Mouse (Mus musculus) forebrain, embryonic 11.5 days (tissue): ENCODE data around the gene Hey2. TPM values are rescaled to one million over a fixed set of nuclear protein-coding genes. Genes with fewer than 3 reads are reported as not detected.

Source experiments
- ATAC-seq: fragments of 200-750 bp; cut with Nextera tagmentation; replicated peaks from 2 replicates; pipeline ENCODE4 v1.8.0; 2017; ENCODE audit warnings: moderate TSS enrichment; ENCODE audit not compliant: low FRiP score
- DNase-seq: peaks from one replicate; pipeline ENCODE4 v3.0.0-alpha.2; 2017; ENCODE audit warnings: low spot score
- H3K27ac ChIP-seq: fragments of 300-500 bp; sonication (generic); 2 replicates; pipeline ENCODE4 v1.5.1; 2014; ENCODE audit warnings: low read depth, low read length
- H3K27me3 ChIP-seq: fragments of 300-500 bp; sonication (generic); 2 replicates; pipeline ENCODE4 v1.6.1; 2014; ENCODE audit warnings: mild to moderate bottlenecking, low read length, mixed read lengths; ENCODE audit not compliant: control insufficient read depth, insufficient read depth
- H3K36me3 ChIP-seq: fragments of 300-500 bp; sonication (generic); 2 replicates; pipeline ENCODE4 v1.6.1; 2014; ENCODE audit warnings: mild to moderate bottlenecking, low read length, moderate library complexity, mixed read lengths; ENCODE audit not compliant: control insufficient read depth, insufficient read depth
- H3K4me1 ChIP-seq: fragments of 300-500 bp; sonication (generic); replicated peaks from 2 replicates; pipeline ENCODE4 v1.6.1; 2014; ENCODE audit warnings: low read length, mixed read lengths; ENCODE audit not compliant: control insufficient read depth, insufficient read depth
- H3K4me2 ChIP-seq: fragments of 300-500 bp; sonication (generic); 2 replicates; pipeline ENCODE4 v1.6.1; 2014; ENCODE audit warnings: low read depth, mild to moderate bottlenecking, low read length, moderate library complexity, mixed read lengths; ENCODE audit not compliant: severe bottlenecking
- H3K4me3 ChIP-seq: fragments of 300-500 bp; sonication (generic); 2 replicates; pipeline ENCODE4 v1.5.1; 2014; ENCODE audit warnings: low read depth, low read length
- H3K9ac ChIP-seq: fragments of 300-500 bp; sonication (generic); 2 replicates; pipeline ENCODE4 v1.6.1; 2014; ENCODE audit warnings: low read length
- H3K9me3 ChIP-seq: fragments of 300-500 bp; sonication (generic); 2 replicates; pipeline ENCODE4 v1.6.1; 2016; ENCODE audit warnings: low read length, mixed read lengths; ENCODE audit not compliant: control insufficient read depth
- WGBS: fragments of 180-500 bp; shearing (Covaris S2); extraction: QIAGEN DNeasy Blood & Tissue Kit; methylation state at CpG from one replicate; pipeline ENCODE4 v1.1.7; 2014; 5-methylcytosine and 5-hydroxymethylcytosine counted together
- polyA plus RNA-seq: library from polyadenylated mRNA; unstranded; fragments of >200 nt; fragmentation: Nextera tagmentation; extraction: Ambion mirVana; gene quantifications from 2 replicates; pipeline ENCODE4 v1.2.1, GENCODE M21; 2014

Hey2 gene
- polyA plus RNA-seq, 1 experiment from 2014 or later, result 2.4 TPM

DNA sequence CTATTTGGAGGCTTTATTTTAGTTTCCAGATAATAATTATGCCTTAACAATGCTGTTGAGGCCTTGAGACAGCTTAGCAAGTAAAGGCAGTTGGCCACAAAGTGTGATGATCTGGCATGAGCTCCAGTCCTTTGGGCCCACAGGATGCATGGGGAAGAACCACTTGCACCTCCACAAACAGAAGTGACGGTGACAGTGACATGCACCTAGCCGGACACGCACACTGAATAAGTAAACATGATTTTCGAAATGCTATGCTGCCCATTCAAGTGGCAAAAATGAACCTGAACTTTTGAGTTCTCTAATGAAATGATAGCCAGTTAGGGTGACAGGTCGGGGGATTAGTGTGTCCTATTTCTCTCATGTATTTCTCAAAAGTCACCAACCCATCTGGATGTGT lies 1.8 kb downstream of the Hey2 start:
- ATAC-seq (no peak), DNase-seq (no peak)
- peaks cover 31% of the 10 kb centered on the region for H3K27me3 ChIP-seq
- H3K4me3 ChIP-seq, result no peak overlapping the region
- no peak overlapping the region for H3K9ac ChIP-seq
- H3K4me1 ChIP-seq, result peaks cover 8% of the 10 kb centered on the region; the same call in 1 of the 2 replicates
- no peaks in the 10 kb centered on the region for H3K36me3 ChIP-seq
- 85% methylated on average over 5 of the region's 5 CpGs for WGBS
- no peaks in the 10 kb centered on the region for H3K9me3 ChIP-seq
- H3K27ac ChIP-seq, result no peak overlapping the region
- H3K4me2 ChIP-seq, result no peak overlapping the region

GRCm38 (mm10) chr10:30838188-30838587 lies 4.4 kb downstream of the Hey2 start:
- 0% methylated on average over 1 of the region's 1 CpGs for WGBS
- H3K9me3 ChIP-seq, result no peaks in the 10 kb centered on the region
- no peak overlapping the region for H3K9ac ChIP-seq
- no peaks in the 10 kb centered on the region for H3K36me3 ChIP-seq
- no peak overlapping the region for H3K4me3 ChIP-seq
- no peak overlapping the region for H3K4me2 ChIP-seq
- ATAC-seq (no peak), DNase-seq (no peak)
- H3K27me3 ChIP-seq, result peaks cover 11% of the 10 kb centered on the region
- peaks cover 2% of the 10 kb centered on the region; the same call in 1 of the 2 replicates for H3K4me1 ChIP-seq
- H3K27ac ChIP-seq, result no peak overlapping the region

- Histone ChIP-seq H3K4me1 (no peaks in the 10 kb centered on the region), H3K4me2 (no peak overlapping the region), H3K36me3 (no peaks in the 10 kb centered on the region), H3K4me3 (no peak overlapping the region), H3K27me3 (no peaks in the 10 kb centered on the region), H3K27ac (no peak overlapping the region), H3K9ac (no peak overlapping the region), H3K9me3 (no peaks in the 10 kb centered on the region)
- peak; percentile 30; the same call in 1 of the 2 replicates for ATAC-seq
- DNase-seq, result no peak
- WGBS, result 18% methylated on average over 1 of the region's 1 CpGs
Observed at GRCm38 (mm10) chr10:30825049-30825448, 17.6 kb downstream of the Hey2 start.

DNA sequence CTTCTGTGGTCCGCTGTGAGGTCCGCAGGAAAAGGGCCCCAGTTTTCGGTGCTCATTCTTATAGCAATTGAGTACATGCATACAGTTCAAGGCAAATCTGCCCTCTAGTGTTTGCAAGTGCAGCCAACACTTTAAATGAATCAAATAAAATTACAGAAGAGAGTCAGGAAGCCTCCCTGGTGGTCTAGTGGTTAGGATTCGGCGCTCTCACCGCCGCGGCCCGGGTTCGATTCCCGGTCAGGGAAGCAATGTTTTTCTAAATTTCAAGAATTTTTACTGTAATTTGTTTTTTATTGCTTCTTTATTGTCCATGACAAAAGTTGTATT lies 31.7 kb downstream of the Hey2 start:
- H3K27me3 ChIP-seq, result no peaks in the 10 kb centered on the region
- H3K9ac ChIP-seq, result no peak overlapping the region
- no peak overlapping the region for H3K27ac ChIP-seq
- H3K4me1 ChIP-seq, result no peaks in the 10 kb centered on the region
- no peaks in the 10 kb centered on the region for H3K9me3 ChIP-seq
- peak overlapping the region; percentile 26 for H3K4me3 ChIP-seq
- peak; percentile 95 for ATAC-seq
- 17% methylated on average over 11 of the region's 11 CpGs for WGBS
- DNase-seq, result peak; percentile 82
- H3K4me2 ChIP-seq, result peak overlapping the region; percentile 36; the same call in 1 of the 2 replicates
- no peaks in the 10 kb centered on the region for H3K36me3 ChIP-seq

- H3K9me3 ChIP-seq, result no peaks in the 10 kb centered on the region
- ATAC-seq (peak; percentile 68), DNase-seq (no peak)
- WGBS, result 48% methylated on average over 9 of the region's 9 CpGs
- peak overlapping the region; percentile 26 for H3K4me3 ChIP-seq
- H3K9ac ChIP-seq, result no peak overlapping the region
- H3K4me2 ChIP-seq, result peak overlapping the region; percentile 36; the same call in 1 of the 2 replicates
- H3K27me3 ChIP-seq, result no peaks in the 10 kb centered on the region
- H3K27ac ChIP-seq, result no peak overlapping the region
- no peaks in the 10 kb centered on the region for H3K4me1 ChIP-seq
- H3K36me3 ChIP-seq, result no peaks in the 10 kb centered on the region
Observed at GRCm38 (mm10) chr10:30810247-30810966, 32.2 kb downstream of the Hey2 start.

GRCm38 (mm10) chr10:30803587-30804253 lies 38.9 kb downstream of the Hey2 start:
- Histone ChIP-seq H3K4me2 (peak overlapping the region; percentile 62), H3K27me3 (no peaks in the 10 kb centered on the region), H3K27ac (peak overlapping the region; percentile 90), H3K4me3 (peak overlapping the region; percentile 73), H3K36me3 (no peaks in the 10 kb centered on the region), H3K9me3 (no peaks in the 10 kb centered on the region), H3K4me1 (no peaks in the 10 kb centered on the region; the same call in 1 of the 2 replicates), H3K9ac (peak overlapping the region; percentile 74)
- ATAC-seq (peak; percentile 6), DNase-seq (no peak)
- 40% methylated on average over 7 of the region's 7 CpGs for WGBS

GRCm38 (mm10) chr10:30802681-30803586 lies 39.7 kb downstream of the Hey2 start, which contains the start of gene Ncoa7:
Gene Ncoa7, minus strand, starts transcription at chr10:30803326.
- Histone ChIP-seq H3K4me3 (peak within 1 kb of the TSS; percentile 73), H3K9ac (peak within 1 kb of the TSS; percentile 74), H3K4me1 (no peaks in the 10 kb centered on the region; the same call in 1 of the 2 replicates), H3K9me3 (no peaks in the 10 kb centered on the region), H3K36me3 (no peaks in the 10 kb centered on the region), H3K27ac (peak within 1 kb of the TSS; percentile 90), H3K4me2 (peak within 1 kb of the TSS; percentile 62), H3K27me3 (no peaks in the 10 kb centered on the region)
- ATAC-seq (peak; percentile 92), DNase-seq (peak; percentile 91)
- WGBS, result under 1% methylated on average over 76 of the region's 89 CpGs

- 6% methylated on average over 8 of the region's 8 CpGs for WGBS
- Histone ChIP-seq H3K27ac (peak overlapping the region; percentile 90; the same call in 1 of the 2 replicates), H3K4me1 (no peaks in the 10 kb centered on the region; the same call in 1 of the 2 replicates), H3K4me3 (peak overlapping the region; percentile 73), H3K36me3 (no peaks in the 10 kb centered on the region), H3K9me3 (no peaks in the 10 kb centered on the region), H3K4me2 (peak overlapping the region; percentile 62), H3K9ac (peak overlapping the region; percentile 74), H3K27me3 (no peaks in the 10 kb centered on the region)
- no peak for DNase-seq
- no peak; the same call in 1 of the 2 replicates for ATAC-seq
Observed at GRCm38 (mm10) chr10:30802033-30802432, 40.6 kb downstream of the Hey2 start.
